Mouse (Mus musculus) WW6 (cell line): ENCODE measurements around the gene Pnmal2.

Experiments
- DNase-seq: peaks from one replicate; pipeline ENCODE4 v3.0.0-alpha.2; 2013; ENCODE audit warnings: low read depth, low spot score

The Pnmal2 gene

DNA sequence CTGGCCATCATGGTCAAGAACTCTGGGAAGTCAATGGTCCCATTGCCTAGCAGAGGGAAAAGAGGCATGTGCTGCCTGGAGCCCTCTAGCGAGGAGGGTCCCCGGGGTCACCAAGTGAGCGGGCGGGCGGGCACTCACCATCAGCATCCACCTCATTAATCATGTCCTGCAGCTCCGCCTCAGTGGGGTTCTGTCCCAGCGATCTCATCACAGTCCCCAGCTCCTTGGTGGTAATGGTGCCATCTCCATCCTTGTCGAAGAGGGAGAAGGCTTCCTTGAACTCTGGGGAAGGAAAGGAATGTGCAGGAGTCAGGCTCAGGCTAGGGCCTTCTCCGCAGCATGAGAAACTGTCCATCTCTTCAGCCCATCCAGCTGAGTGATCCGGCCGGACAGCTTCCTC lies 27.0 kb upstream of the Pnmal2 start:
- DNase-seq = no peak

DNA sequence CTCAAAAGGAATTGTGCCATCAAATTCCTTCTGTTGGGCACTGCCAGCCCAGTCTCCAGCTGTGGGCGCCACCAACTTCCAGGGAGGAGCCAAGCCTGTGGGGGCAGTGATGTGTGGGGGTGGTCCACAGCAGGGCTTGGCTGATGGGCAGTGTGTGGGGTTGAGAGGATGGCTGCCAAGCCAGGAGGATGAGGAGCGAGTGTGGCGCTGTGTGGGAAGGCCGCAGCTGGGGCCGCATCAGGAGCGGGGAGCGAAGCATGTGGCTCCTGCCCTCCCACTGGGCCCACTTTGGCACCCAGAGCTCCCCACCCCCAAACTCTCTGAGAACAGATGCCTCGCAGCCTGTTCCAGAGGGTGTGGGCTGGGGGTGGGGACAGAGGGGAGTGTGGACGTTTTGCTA lies 26.5 kb upstream of the Pnmal2 start:
- no peak for DNase-seq

DNA sequence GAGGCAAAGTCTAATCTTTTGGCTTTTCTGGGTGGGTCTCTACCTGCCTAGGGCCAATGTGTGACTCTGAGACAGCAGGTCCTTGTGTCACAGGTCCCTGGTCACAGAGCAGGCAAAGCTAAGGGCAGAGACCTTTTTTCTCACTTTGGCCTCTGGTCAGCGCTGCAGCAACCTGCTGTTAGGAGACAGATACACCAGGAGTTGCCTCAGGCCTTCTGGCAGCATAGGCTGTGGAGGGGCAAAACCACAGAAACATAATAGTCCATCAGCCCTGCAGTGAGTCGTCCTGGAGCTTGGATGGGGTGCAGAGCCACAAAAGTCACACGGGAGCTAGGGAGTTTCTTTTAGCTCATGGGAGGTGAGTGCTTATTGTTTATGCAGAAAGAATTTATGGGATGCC lies 25.8 kb upstream of the Pnmal2 start:
- no peak for DNase-seq

DNA sequence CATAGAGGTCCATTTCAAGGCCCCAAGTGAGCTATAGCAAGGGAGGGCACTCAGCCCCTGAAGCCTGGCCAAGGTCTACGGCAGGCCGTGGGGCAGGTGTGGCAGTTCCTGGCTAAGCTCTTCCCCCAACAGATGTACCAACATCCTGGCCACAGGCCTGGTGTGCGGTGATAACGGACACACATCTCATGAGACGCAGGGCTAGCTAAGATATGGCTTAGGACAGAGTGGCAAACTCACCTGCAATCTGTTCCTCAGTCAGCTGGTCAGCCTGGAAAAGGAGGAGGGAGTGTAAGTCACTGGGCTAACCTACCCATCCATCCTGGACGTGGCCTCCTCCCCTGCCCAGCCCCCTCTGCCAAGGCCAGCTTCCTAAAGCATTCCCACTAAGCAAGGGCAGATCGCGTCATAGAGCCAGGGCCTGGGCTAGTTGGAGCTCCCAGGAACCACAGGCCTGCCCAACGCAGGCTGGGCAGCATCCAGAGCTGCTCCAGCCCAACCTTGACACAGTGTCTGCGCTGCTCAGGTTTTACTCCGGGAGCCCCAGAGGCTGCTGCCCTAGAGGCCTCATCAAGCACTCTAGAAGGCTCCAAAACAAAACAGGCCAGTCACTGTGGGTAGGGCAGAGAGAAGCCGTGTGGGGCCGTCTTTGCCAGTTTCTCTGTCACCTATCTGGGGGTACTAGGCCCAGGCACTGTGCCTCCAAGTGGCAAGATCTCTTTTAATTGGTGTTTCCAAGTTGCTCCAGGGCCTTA lies 24.9 kb upstream of the Pnmal2 start:
- no peak for DNase-seq

DNA sequence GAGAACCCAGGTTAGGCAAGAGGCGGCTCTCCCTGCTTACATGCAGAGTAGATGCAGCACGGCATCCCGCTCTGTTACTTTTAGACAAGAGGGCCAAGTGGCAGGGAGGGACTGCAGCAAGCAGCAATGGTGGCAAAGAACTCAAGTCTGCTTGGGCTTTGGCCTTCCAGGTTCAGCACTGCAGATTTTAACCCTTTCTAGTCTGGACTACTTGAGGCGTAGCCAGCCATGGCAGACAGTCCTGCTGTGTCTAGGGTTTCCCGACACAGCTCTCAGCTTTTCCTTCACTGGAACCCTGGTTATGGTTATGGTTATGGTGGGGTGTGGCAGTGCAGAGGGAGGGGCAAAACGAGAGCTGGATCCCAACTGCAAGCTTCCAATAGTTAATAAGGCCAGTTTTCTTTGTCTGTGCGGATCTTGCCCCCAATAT lies 24.3 kb upstream of the Pnmal2 start:
- DNase-seq = no peak

DNA sequence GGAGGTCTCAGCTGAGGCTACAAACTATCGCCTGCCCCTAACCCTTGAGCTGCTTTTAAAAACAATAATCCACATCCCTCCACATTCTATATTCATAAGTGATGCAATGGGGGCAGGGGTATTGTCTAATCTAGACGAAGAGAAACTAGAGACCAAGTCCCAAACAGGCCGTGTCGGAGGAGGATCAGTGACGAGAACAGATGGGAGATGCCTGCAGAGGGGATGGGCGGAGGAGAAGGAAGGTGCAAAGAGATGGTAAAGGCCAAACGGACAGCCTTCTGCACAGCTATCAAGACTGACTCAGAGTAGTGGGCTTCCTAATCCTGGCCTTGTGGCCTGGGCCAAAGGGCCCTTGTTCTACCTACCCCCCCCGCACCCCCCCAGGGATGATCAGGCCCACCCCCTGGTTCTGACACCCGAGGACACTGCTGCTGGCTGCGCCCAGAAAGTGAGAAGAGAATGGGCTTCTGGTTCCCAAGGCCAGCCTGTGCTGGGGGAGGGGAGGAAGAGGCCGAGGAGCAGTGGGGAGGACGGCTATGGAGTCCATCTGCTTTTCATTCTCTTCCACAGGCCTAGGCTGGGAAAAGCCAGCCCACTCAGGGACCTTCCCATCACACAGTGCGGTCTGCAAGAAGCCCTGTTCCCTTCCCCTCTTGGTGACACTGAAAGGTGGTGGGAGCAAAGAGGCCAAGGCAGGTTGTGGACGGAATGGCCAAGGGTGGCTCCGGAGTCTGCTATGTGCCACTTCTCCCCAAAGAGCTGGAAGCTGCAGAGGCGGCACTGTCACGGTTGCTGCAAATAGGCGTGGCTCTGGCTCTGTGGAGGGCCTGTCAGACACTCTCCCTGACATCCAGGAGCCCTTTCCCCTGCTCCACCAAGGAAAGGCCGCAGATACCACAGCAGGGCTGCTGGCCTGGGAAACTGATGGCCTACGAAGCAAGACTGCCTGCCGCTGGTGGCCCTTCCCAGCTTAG lies 23.4 kb upstream of the Pnmal2 start:
- DNase-seq = no peak

DNA sequence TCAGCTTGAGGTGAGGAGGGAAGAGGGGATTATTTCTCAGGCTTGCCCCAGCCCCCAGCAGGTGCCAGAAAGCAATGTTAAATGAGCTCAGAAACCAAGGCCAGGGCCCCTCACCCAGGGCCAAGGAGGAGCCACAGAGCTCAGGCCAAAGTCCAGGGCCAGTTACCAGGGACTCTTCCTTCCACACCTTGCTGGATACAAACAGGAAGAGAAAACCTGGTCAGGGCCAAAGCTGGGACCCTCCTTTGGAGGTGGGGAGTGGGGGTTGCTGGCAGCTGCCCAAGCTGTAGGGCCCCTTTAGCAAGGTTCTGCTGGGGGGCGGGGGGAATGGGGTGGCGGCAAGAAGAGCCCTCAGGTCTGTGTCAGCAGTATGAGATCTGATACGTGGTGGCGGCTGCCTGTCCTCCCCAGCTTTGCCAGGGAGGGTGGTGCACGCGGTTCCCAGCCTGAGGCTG lies 22.6 kb upstream of the Pnmal2 start:
- DNase-seq = no peak

DNA sequence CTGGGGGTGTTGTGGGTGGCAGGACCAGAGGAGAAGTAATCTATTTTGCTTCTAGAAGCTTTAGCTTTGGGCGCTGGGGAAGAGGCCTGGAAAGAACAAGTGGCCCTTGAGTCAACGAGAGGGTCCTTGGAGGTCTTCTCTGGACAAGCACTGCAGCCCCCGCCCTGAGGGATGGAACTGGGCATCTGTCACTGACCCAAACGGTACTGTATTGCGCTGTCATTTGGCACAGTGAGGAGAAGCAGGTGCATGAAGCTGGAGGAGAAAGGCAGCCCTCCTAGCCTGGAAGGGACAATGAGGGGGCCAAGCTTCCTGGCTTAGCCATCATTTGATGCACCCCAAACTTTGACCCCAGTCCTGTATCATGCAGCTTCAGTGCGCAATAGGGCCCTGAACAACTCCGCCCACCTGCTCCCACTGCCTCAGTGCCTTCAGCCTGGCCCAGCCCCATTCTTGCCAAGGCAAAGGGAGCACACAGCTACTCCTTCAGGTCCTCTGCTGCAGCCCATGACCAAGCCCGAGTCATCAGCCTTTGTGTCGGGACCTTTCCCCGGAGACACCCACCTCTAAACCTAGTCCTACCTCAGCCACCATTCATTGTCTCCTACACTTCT lies 22.0 kb upstream of the Pnmal2 start:
- DNase-seq = no peak

DNA sequence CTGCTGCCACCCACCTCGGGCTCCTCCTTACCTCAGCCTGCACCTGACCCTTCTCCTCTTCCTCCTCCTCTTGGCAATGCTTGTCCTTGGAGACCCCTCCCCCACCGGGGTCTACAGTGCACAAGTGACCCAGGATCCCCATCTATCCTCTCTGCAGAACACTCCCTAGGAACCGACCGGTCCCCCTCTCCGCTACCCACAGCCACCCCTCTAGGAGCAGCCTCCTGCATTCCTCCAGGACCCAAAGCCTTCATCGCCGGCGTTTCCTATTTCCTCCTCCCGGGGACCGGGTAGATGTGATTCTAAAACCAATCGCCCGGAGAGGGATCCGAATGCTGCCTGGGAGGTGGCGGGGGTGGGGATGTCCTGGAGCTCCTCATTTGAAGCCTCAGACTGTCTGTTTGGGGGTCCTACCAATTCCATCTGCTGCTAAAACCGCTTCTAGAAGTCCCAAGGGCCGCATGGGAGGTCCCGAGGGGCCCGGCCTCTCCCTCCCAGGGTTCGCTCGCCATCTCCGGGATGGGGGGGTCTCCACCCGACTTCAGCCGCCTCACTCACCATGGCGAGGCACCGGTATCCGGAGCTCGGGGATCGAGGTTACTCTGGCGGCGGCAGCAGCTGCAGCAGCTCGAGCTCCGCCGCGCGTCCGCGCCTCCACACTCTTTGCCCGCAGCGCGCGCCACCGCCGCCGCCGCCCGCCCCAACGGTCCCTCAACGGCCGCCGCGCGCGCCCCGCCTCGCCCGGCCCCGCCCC lies 21.0 kb upstream of the Pnmal2 start:
- DNase-seq = no peak

DNA sequence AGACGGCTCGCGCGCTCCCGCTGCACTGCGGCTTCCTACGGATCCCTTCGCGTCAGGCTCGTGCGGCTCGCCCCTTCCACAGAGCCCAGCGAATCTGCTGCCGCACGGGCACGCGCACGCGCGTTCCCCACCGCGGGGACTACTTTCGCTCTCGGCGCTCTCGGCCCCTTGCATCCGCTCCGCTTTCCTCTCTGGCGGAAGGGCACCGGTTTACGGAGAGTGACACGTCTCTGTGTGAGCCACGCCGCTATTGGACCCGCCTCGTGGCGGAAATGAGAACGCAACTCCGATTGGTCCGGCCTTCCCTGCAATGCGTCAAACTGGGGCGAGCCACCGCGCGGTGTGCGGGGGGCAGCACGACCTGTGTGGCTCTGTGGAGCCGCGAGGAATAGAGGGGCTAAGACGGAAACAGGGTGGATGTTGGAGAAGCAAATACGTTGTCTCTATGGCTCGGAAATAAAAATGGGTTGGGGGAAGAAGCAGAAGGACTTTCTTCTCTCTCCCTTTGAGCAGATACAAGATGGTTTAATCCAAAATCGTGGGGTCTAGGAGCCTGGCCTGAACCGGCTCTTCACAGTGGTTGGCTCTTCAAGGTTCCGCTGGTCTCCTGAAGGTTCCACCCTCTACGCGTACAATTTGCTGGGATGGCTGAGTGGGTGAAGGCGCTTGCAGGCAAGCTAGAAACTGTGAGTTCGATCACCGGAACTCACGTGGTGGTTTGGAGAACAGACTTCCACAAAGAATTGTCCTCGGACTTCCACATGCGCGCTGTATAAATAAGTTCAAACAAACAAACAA lies 20.2 kb upstream of the Pnmal2 start, which contains the start of gene Calm3:
TSS of gene Calm3 (minus strand) at position 78 of the 798 bp plus-strand sequence.
- DNase-seq = peak; percentile 99

DNA sequence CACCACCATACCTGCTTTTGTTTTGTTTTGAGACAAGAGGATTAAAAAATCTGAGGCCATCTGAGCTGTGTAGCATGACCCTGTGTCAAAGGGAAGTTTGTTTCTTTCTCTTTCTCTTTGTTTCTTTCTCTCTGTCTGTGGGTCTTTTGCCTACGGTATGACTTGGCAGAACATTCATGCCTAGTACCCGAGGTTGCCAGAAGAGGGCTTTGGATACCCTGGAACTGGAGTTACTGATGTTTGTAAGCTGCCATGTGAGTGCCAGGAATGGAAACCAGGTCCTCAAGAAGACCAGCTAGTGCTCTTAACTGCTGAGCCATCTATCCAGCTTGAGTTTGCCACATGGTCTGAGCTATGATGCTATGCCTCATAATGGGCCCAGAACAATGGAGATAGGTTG lies 16.1 kb upstream of the Pnmal2 start:
- DNase-seq = no peak

DNA sequence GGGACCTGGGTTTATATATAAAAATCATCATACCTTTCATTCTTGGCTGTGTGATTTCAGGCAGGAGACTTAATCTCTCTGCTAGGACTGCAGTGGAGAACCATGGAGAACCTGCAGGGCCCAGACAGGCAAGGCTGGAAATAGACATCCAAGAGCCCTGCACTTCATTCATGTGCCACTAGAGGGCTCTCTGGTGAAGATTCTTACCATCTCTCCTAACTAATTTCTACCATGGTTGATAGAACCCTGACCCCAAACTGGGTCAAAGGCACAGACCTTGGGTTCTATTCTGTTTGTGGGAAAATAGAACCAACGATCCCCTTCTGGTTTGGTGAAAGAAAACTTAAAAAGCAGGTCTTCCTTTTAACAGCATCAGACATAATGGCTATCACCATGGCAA lies 13.6 kb upstream of the Pnmal2 start:
- DNase-seq = peak; percentile 38

DNA sequence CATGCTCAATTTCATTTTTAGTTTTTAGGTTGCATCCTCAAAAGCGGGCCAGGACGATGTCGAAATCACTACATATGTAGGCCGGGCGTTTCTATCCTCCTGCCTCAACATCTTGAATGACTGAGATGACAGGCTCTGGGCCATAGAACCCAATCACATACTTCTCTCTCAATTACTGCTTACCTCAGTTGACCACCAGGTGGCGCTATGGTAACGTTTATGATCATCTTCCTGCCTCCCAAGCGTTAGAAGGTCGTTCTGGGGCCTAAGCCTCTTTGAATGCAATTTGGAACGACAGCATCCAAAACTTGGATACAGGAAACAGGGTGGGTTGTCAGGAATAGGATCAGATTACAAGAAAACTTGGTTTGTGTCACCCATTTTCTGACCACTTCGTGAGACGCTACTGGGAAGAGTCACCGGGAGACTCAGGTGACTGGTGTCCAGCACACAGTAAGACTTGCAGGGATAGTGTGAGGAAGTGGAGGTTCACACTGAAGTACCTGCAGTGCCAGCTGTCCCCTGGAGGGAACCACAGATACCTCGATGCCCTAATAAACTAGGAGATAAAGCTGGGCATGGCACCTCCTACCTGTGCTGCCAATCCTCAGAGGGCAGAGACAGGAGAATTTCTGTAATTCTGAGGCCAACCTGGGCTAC lies 12.4 kb upstream of the Pnmal2 start:
- peak; percentile 54 for DNase-seq

DNA sequence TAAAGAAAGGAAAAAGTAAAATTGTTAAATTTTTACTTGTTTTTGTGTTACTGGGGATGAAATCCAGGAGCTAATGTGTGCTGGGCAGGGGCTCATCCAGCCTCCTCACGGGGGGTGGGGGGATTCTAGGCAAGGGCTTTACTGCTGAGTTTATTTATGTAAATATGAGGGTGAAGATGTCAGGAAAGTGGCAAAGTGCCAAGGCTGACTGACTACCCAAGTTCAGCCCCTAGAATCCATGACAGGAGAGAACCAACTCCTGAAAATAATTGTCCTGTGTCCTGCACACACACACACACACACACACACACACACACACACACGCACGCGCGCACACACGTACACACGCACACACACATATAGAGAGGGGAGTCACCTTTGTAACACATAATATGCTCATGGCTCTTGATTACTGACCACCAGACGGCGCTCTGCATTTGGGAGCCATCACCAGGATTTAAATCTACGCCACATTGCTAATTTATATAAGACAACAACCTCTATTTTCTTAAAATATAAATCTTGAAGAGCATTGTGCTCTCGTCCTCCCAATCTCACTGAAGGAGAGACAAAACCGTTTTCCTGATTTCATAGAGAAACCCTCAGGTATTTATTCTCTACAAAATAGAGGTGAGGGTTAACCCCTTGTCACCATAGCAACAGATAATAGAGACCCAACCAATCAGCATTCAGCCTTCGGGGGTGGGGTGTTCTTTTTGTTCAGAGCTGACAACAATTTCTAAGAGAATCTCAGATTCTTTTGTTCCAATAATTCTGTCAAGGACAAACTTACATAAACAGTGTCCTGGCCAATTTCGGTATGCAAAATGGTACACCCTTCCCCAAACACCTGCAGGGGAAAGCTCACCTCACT lies 11.5 kb upstream of the Pnmal2 start:
- DNase-seq = no peak

DNA sequence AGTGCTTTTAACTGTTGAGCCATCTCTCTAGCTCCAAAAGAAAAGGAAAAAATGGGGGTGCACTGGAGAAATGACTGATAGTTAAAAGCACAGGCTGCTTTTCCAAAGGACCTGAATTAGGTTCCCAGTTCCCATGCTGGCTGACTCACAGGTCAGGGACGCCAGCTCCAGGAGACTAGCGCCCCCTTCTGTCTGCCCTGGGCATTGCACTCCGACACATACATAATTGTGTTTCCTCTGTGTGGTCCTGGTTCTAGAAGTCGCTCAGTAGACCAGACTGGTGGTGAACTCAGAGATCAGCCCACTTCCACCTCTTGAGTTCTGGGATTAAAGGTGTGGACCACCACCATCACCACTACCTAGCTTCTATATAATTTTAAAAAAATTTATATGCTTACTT lies 7.2 kb upstream of the Pnmal2 start:
- peak; percentile 49 for DNase-seq

DNA sequence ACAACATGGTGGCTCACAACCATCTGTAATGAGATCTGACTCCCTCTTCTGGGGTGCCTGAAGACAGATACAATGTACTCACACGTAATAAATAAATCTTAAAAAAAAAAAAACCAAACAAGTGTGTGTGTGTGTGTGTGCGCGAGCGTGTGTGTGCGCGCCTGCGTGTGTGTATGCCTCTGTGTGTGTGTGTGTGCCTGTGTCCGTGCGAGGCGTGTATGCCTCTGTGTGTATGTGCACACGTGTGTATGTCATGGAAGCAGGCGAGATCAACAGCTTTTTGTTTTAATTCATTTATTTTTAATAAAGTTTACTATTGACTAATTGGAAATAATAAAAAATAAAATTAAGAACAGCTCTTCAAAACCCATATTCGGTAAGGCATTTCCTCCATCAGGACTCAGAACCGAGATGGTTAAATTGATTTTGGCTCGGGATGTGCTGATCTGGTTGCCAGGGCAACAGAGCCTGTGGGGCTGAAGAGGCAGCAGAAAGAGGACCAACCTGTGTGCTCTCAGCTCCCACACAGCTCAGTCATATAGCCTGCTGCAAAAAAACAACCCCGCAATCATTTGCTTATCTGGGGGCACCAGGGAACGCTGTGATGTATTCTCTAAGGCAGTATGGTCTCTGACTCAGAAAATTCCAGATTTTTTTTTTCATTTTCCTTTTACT lies 6.2 kb upstream of the Pnmal2 start:
- no peak for DNase-seq

DNA sequence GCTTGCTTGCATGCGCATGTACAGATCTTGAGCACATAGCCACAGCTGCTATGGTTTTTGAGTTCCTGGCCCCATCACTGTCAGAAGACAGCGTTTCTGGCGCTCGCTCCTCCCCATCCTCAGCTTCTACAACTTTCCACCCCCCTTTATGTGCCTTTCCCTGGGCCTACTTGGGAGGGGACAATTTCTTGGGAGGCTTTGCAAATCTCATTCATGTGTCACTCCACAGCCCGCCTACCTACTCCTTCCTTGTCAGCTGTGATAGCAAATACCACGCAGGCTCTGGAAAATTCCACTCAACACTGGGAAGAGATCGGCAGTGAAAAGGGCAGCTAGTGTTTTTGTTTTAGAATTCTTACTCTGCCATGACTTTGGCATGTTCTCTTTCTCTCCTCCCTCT lies 4.2 kb upstream of the Pnmal2 start:
- no peak for DNase-seq

DNA sequence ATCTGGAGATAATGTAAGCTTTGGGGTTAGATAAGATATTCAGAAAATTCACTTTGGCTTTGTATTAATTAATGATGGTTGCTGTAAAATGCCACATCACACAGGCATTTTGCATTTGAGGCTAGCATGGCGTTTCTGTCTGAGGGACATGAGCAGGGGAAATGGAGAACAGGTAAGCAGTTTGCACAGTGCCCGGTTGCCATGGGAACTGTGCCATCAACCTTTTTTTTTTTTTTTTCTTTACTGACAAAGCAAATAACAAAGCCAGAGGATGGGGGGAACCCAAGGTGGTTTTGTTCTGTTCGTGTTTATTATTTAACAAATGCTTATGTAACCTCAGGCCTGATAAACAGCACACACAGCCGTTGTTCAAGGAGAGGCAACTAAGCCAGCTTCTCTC lies 1.6 kb upstream of the Pnmal2 start:
- DNase-seq = no peak
